Mouse (Mus musculus) thymus, postnatal 4 days (tissue): ENCODE measurements around the gene Wdr20.

Source experiments
- DNase-seq: peaks from one replicate; pipeline ENCODE4 v3.0.0; 2021

The Wdr20 gene

DNA sequence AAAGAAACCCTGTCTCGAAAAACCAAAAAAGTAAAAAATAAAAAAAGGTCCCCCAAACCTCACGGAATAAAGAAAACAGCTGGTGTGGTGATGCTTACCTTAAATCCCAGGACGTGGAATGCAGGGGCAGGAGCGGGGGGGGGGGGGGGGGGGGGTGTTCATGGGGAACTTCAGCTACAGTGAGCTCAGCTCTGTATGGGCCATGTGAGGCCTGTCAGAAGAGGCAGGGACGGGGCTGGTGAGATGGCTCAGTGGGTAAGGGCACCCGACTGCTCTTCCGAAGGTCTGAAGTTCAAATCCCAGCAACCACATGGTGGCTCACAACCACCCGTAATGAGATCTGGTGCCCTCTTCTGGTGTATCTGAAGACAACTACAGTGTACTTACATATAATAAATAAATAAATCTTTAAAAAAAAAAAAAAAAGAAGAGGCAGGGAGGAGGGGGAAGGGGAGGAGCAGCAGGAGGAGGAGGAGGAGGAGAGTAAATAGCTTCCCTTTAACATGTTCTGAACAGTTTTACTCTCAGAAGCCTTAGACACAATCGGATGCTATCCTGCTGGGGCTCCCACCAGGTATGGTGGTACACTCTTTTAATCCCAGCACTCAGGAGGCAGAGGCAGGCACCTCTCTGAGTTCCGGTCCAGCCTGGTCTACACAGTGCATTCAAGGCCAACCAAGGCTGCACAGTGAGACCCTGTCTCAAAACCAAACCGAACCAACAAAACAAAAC, 92.7 kb downstream of the Wdr20 start:
- DNase-seq = no peak

DNA sequence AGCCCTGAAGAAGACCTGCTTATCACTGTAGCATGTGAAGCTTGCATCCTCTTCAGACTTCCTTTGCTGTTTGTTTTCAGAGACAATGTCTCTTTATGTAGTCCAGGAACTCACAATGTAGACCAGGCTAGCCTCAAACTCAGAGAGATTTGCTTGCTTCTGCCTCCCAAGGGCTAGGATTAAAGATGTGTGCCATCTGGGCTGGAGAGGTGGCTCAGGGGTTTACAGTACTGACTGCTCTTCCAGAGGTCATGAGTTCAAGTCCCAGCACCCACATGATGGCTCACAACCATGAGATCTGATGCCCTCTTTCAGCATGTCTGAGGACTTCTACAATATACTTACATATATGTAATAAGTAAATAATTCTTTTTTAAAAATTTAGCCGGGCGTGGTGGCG, 97.4 kb downstream of the Wdr20 start:
- no peak for DNase-seq

DNA sequence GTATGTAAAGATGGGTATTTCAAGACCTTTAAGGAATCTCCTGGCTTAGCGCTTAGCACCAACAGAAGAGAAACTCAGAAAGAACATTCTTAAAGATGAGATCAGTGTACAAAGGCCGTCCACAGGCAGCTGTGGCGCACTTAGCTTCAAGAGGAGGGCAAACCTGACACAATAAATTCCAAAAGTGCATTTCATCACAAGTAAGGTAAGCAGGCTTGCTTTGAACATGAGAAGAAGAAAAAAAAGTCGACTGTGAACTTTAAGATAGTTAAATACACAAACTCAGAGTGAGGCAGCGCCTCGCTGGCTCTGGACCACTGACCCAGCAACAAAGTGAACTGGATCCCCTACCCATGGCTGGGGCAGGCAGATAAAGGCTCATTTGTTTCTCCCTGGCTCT, 99.0 kb downstream of the Wdr20 start:
- DNase-seq = no peak

DNA sequence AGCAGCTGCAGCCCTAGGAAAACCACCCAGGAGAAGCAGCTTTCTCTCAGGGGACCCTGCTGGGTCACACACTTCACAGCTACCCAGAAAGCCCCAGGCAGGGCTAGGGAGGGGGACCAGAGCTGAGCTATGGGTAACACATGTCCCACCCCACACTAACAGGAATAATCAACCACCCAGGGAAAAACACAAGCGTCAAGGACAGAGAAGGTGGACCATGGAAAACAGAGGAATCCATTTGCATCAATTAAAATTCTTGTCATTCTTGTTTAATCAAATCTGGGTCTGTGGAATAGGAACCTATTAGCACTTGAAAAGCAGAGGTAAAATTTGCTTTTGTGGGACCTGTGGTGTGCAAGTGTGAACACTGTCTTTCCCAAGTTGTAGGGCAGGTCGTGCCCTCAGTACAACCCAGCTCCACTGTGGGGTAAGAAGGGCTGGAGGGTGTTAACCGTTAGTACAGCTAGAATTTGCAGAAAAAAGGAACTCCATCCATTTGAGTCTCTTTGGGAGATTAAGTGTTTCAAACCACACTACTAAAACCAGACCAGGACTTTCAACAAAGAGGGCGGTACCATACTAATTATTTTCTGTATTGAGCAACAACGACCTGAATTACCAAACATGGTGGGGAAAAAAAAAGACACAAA, 99.6 kb downstream of the Wdr20 start:
- no peak for DNase-seq

- no peak for DNase-seq
These were observed 100.1 kb downstream of the Wdr20 start for GRCm38 (mm10) chr12:110837850-110838249.

- peak; percentile 98 for DNase-seq
These were observed 102.8 kb downstream of the Wdr20 start, which contains the start of gene Mok for GRCm38 (mm10) chr12:110840348-110841198. Gene Mok (minus strand): TSS chr12:110840939.

DNA sequence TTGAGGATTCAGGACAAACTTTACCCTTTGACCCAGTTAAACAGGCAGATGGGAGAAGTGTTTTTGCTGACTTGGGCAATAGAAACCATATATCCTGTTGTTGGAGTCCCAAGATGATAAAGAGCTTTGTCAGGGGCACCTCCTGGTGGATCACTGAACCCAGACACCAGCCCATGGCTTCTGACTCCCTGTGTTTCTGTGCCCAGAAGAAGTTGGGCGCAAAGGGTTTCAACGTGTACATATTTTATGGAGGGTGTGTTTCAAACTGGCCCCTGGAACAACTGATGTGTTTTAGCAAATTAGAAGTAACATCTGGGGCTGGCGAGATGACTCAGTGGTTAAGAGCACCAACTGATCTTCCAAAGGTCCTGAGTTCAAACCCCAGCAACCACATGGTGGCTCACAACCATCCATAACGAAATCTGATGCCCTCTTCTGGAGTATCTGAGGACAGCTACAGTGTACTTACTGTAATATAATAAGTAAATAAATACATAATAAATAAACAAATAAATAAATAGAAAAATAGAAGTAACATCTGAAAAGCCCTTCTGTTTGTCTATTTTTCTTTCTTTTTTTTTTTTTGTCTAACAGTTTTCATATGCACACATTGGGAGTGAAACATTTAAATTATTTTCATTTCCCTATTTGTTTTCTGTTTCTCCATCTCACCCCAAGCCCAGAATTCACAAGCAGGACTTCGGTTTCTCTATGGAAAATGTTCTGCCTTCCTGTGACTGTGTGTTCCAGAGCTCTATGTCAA, 104.2 kb downstream of the Wdr20 start:
- no peak for DNase-seq

DNA sequence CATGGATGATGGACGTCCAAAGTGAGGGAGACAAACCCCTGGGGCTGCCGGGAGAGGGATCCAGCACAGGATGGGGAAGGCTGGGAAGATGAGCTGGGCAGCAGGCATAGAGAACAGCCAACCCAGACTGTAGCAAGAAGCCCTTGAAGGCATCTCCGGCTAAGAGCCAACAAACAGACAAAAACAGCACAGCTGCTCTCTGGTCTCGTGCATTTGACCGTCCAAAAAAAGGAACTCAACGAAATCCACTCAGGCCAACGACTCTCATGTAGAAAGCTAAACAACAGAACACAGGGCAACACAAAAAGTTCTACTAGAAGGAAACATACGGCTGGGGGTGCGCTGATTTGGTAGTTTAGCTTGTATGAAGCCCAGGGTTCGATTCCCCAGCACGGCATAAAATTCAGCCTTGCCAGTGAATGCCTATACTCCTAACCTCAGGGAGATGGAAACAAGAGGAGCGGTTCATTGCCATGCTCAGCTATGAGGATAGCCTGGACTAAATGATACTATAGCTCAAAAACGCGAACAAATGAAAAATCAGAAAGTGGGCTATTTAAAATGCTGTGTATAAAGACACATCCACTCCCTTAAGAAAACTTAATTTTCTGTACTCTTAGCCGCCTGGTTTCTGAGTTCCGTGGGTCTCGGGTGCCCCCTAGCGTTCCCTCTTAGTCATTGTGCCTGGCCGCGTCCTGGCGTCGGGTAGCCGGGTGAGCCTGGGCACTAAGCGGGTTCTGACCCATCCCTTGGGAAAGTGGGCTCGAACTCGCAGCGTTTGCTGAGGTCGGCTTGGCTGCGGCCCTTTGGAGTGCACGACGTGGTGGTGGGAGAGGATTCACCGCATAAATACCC, 105.7 kb downstream of the Wdr20 start:
- peak; percentile 89 for DNase-seq

DNA sequence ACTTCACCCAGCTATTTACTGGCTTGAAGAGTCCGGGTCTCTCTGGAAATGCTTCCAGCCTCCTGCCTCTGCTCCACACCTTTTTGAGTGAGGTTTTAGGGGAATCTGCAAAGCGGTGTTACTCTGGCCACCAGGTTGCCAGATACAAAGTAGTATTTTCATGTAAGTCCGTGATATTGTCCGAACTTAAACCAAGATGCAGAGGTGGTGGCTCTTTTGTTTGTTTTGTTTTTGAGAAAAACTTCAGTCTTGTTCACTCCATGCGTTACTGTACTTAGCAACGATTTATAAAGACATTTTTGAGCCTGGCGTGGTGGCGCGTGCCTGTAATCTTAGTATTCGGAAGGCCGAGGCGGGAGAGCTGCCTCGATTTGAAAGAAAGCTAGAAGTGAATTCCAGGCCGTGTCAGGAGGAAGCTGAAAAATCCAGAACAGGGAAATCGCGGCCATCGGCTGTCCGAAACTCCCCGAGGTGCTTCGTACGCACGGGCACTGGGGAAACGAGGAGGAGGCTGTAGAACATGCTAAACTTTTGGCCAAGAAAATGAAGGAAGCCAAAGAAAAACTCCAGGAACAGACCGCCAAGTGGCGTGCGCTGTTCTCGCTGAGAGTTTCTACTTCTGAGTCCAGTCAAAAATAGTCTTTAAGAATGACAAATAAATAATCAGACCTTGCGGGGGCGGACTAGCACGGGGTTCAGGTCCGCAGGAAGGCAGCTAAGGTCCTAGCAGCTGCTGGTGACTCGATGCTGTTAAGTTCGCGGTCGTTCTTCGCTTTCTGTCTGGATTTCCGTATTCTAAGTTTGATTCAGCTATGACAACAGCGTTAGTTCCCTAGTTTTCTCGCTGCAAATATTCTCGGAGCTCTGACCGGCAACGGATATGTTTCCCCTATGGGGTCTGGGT, 106.7 kb downstream of the Wdr20 start:
- DNase-seq = peak; percentile 33

GRCm38 (mm10) chr12:110845131-110845880, 107.6 kb downstream of the Wdr20 start:
- DNase-seq = peak; percentile 63

DNA sequence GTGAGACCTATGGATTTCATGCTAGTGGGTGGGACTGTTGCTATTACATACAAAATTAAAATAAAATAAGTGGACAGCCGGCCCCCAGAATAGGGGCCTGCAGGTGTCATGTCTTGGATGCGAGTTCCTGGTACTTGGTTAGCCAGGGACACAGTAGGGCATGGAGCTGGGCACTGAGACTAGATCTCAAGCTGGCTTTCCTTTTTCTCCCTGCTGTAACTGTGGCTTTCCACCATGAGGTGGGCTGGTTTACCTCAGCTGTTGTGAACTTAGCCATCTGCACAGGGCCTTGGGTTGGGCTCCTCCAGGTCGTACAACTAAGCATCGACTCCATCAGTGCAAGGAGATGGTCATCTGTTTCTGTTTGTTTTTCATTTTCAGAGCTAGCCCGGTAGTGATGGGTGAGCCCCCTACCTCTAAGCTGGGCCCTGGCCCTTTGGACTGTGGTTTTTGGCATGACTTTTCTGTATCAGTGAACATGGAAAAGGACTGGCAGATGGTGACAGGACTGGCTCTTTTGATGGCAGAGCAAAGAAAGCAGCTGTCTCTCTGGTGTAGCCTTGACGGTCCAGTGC, 108.5 kb downstream of the Wdr20 start:
- no peak for DNase-seq

GRCm38 (mm10) chr12:110850010-110850928, 112.5 kb downstream of the Wdr20 start, which contains the start of gene Zfp839:
Gene Zfp839 (plus strand): TSS chr12:110850253.
- DNase-seq = peak; percentile 86

DNA sequence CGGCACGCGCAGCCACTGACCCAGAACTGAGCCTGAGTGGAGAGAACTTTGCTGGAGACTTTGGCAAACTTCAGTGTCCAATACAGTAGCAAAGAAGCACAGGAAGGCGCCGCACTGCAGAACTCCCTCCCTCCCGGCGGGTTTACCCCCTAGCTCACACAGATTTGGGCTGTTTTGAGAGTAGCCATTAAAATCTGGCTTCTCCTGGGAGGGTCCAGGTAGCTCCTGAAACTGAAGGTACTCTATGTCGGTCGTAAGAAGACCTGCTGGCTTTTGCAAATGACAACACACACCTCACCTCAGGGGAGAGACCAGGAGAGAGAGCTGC, 113.1 kb downstream of the Wdr20 start:
- peak; percentile 36 for DNase-seq

DNA sequence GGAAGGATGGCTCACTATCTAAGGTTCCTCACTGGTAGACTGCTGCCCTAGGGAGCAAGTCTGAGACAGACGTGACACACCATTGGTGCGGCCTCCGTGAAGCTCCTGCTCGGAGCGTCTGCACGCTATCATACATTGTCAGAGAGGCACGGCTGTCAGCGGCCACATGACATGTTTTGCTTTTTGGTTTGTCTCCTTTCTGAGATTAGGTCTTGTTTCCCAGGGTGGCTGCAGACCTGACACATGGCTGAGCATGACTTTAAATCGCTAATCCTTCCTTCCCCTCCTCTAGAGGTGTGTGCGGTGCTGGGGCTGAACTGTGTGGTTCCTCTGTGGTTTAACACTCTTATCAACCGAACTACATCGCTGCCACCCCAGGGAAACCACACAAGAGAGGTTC, 113.7 kb downstream of the Wdr20 start:
- peak; percentile 42 for DNase-seq

DNA sequence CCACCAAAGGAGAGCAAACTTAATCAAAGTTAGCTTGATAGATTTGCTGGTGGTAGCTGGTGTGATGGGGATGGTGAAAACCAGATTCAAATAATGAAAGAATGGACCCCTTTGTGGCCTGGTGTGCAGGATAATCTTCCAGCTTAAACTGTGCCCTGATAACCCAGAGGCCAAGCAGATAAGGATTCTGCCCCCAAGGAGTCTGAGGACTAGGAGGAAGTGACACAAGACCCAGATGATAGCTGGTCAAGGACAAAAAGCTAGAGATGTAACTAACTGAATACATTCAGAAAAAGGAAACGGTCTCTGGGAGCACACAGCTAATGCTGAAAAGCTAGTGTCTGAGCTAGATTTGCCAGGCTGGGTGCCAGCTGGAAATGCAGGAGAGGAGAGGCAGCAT, 114.2 kb downstream of the Wdr20 start:
- no peak for DNase-seq
